Mouse (Mus musculus) embryonic facial prominence, embryonic 15.5 days (tissue): ENCODE results near the gene Pip4k2c. TPM values are rescaled to one million over a fixed set of nuclear protein-coding genes. Genes with fewer than 3 reads are reported as not detected.

Experiments used
- ATAC-seq: fragments of 200-750 bp; cut with Nextera tagmentation; 2 replicates; pipeline ENCODE4 v1.8.0; 2017; ENCODE audit warnings: low read depth, moderate TSS enrichment; ENCODE audit not compliant: insufficient number of reproducible peaks, low FRiP score, low TSS enrichment
- H3K27ac ChIP-seq: fragments of 300-500 bp; sonication (generic); replicated peaks from 2 replicates; pipeline ENCODE4 v1.5.1; 2015; ENCODE audit warnings: mild to moderate bottlenecking, inconsistent platforms
- H3K27me3 ChIP-seq: fragments of 300-500 bp; sonication (generic); 2 replicates; pipeline ENCODE4 v1.6.1; 2015; ENCODE audit warnings: inconsistent platforms
- H3K36me3 ChIP-seq: fragments of 300-500 bp; sonication (generic); 2 replicates; pipeline ENCODE4 v1.6.1; 2015; ENCODE audit warnings: mild to moderate bottlenecking, inconsistent platforms
- H3K4me1 ChIP-seq: fragments of 300-500 bp; sonication (generic); 2 replicates; pipeline ENCODE4 v1.6.1; 2015; ENCODE audit warnings: inconsistent platforms
- H3K4me2 ChIP-seq: fragments of 300-500 bp; sonication (generic); replicated peaks from 2 replicates; pipeline ENCODE4 v1.6.1; 2015; ENCODE audit warnings: mild to moderate bottlenecking, inconsistent platforms
- H3K4me3 ChIP-seq: fragments of 300-500 bp; sonication (generic); replicated peaks from 2 replicates; pipeline ENCODE4 v1.5.1; 2015; ENCODE audit warnings: mild to moderate bottlenecking, inconsistent platforms
- H3K9ac ChIP-seq: fragments of 300-500 bp; sonication (generic); 2 replicates; pipeline ENCODE4 v1.6.1; 2015; ENCODE audit warnings: inconsistent platforms
- H3K9me3 ChIP-seq: fragments of 300-500 bp; sonication (generic); replicated peaks from 2 replicates; pipeline ENCODE4 v1.6.1; 2016; ENCODE audit warnings: inconsistent platforms
- WGBS: fragments of 180-500 bp; shearing (Covaris S2); methylation state at CpG from one replicate; pipeline ENCODE4 v1.1.7; 2015; 5-methylcytosine and 5-hydroxymethylcytosine counted together
- polyA plus RNA-seq: library from polyadenylated mRNA; unstranded; fragments of >200 nt; fragmentation: Nextera tagmentation; extraction: Ambion mirVana; gene quantifications from 2 replicates; pipeline ENCODE4 v1.2.1, GENCODE M21; 2015

The Pip4k2c gene
- polyA plus RNA-seq, 1 experiment from 2014 or later = 31.3 TPM

GRCm38 (mm10) chr10:127178286-127179027 lies 32.9 kb downstream of the Pip4k2c start:
- no peak for ATAC-seq

GRCm38 (mm10) chr10:127177719-127178118 lies 33.7 kb downstream of the Pip4k2c start:
- Histone ChIP-seq H3K4me3 (peak overlapping the region; percentile 35), H3K36me3 (peaks cover 7% of the 10 kb centered on the region; the same call in 1 of the 2 replicates), H3K27ac (no peak overlapping the region), H3K9ac (no peak overlapping the region), H3K27me3 (peaks cover 55% of the 10 kb centered on the region), H3K4me2 (peak overlapping the region; percentile 61), H3K9me3 (no peaks in the 10 kb centered on the region), H3K4me1 (peaks cover 27% of the 10 kb centered on the region)
- 1% methylated on average over 23 of the region's 23 CpGs for WGBS
- ATAC-seq = peak; percentile 61

More at GRCm38 (mm10) chr10:127178286-127179027, 32.9 kb downstream of the Pip4k2c start:
- WGBS = 5% methylated on average over 41 of the region's 41 CpGs
- H3K27me3 ChIP-seq = peaks cover 56% of the 10 kb centered on the region
- H3K36me3 ChIP-seq = peaks cover 9% of the 10 kb centered on the region; the same call in 1 of the 2 replicates
- H3K4me2 ChIP-seq = peak overlapping the region; percentile 61
- H3K27ac ChIP-seq = no peak overlapping the region
- H3K9me3 ChIP-seq = no peaks in the 10 kb centered on the region
- peaks cover 28% of the 10 kb centered on the region for H3K4me1 ChIP-seq
- H3K9ac ChIP-seq = no peak overlapping the region
- H3K4me3 ChIP-seq = peak overlapping the region; percentile 35

- H3K36me3 ChIP-seq = peaks cover 2% of the 10 kb centered on the region; the same call in 1 of the 2 replicates
- H3K4me2 ChIP-seq = peak overlapping the region; percentile 61
- ATAC-seq = no peak
- H3K4me3 ChIP-seq = no peak overlapping the region; the same call in 1 of the 2 replicates
- peaks cover 51% of the 10 kb centered on the region for H3K27me3 ChIP-seq
- no peak overlapping the region for H3K27ac ChIP-seq
- peaks cover 27% of the 10 kb centered on the region for H3K4me1 ChIP-seq
- H3K9ac ChIP-seq = no peak overlapping the region
- 16% methylated on average over 9 of the region's 9 CpGs for WGBS
- no peaks in the 10 kb centered on the region for H3K9me3 ChIP-seq
Observed at GRCm38 (mm10) chr10:127177235-127177634, 34.1 kb downstream of the Pip4k2c start.

GRCm38 (mm10) chr10:127176756-127177155 lies 34.6 kb downstream of the Pip4k2c start:
- no peak overlapping the region for H3K4me2 ChIP-seq
- H3K27me3 ChIP-seq = peaks cover 51% of the 10 kb centered on the region
- peaks cover 27% of the 10 kb centered on the region for H3K4me1 ChIP-seq
- ATAC-seq = no peak
- no peaks in the 10 kb centered on the region for H3K9me3 ChIP-seq
- no peak overlapping the region for H3K9ac ChIP-seq
- H3K27ac ChIP-seq = no peak overlapping the region
- 3% methylated on average over 7 of the region's 7 CpGs for WGBS
- no peaks in the 10 kb centered on the region for H3K36me3 ChIP-seq
- no peak overlapping the region for H3K4me3 ChIP-seq

GRCm38 (mm10) chr10:127176228-127176627 lies 35.2 kb downstream of the Pip4k2c start:
- Histone ChIP-seq H3K27ac (no peak overlapping the region), H3K9ac (no peak overlapping the region), H3K4me2 (no peak overlapping the region), H3K4me3 (no peak overlapping the region), H3K36me3 (no peaks in the 10 kb centered on the region), H3K9me3 (no peaks in the 10 kb centered on the region), H3K4me1 (peaks cover 28% of the 10 kb centered on the region), H3K27me3 (peaks cover 50% of the 10 kb centered on the region)
- 22% methylated on average over 3 of the region's 3 CpGs for WGBS
- no peak for ATAC-seq

- ATAC-seq = no peak
- no peaks in the 10 kb centered on the region for H3K36me3 ChIP-seq
- no peak overlapping the region for H3K4me2 ChIP-seq
- H3K9me3 ChIP-seq = no peaks in the 10 kb centered on the region
- no peak overlapping the region for H3K27ac ChIP-seq
- peaks cover 48% of the 10 kb centered on the region for H3K27me3 ChIP-seq
- peaks cover 31% of the 10 kb centered on the region for H3K4me1 ChIP-seq
- H3K9ac ChIP-seq = no peak overlapping the region
- H3K4me3 ChIP-seq = no peak overlapping the region
- WGBS = 88% methylated on average over 7 of the region's 7 CpGs
Observed at GRCm38 (mm10) chr10:127174170-127174569, 37.2 kb downstream of the Pip4k2c start.

- Histone ChIP-seq H3K4me1 (peaks cover 27% of the 10 kb centered on the region), H3K36me3 (no peaks in the 10 kb centered on the region), H3K4me2 (no peak overlapping the region), H3K9ac (no peak overlapping the region), H3K4me3 (no peak overlapping the region), H3K27ac (no peak overlapping the region), H3K9me3 (no peaks in the 10 kb centered on the region), H3K27me3 (peaks cover 45% of the 10 kb centered on the region)
- no peak for ATAC-seq
- 81% methylated on average over 16 of the region's 16 CpGs for WGBS
Observed at GRCm38 (mm10) chr10:127173148-127174065, 38.0 kb downstream of the Pip4k2c start.

- Histone ChIP-seq H3K9me3 (no peaks in the 10 kb centered on the region), H3K9ac (no peak overlapping the region), H3K4me3 (no peak overlapping the region), H3K27ac (no peak overlapping the region), H3K36me3 (no peaks in the 10 kb centered on the region), H3K4me2 (no peak overlapping the region), H3K27me3 (peaks cover 43% of the 10 kb centered on the region), H3K4me1 (peaks cover 16% of the 10 kb centered on the region)
- 84% methylated on average over 15 of the region's 15 CpGs for WGBS
- no peak for ATAC-seq
Observed at GRCm38 (mm10) chr10:127171631-127172200, 39.7 kb downstream of the Pip4k2c start.

- H3K36me3 ChIP-seq = no peaks in the 10 kb centered on the region
- peak; percentile 80 for ATAC-seq
- H3K9me3 ChIP-seq = no peaks in the 10 kb centered on the region
- under 1% methylated on average over 29 of the region's 29 CpGs for WGBS
- H3K4me1 ChIP-seq = peaks cover 24% of the 10 kb centered on the region
- peak overlapping the region; percentile 46 for H3K4me3 ChIP-seq
- H3K4me2 ChIP-seq = peak overlapping the region; percentile 80
- H3K9ac ChIP-seq = no peak overlapping the region
- peaks cover 47% of the 10 kb centered on the region for H3K27me3 ChIP-seq
- H3K27ac ChIP-seq = no peak overlapping the region
Observed at GRCm38 (mm10) chr10:127170837-127171272, 40.5 kb downstream of the Pip4k2c start.

GRCm38 (mm10) chr10:127170002-127170401 lies 41.4 kb downstream of the Pip4k2c start:
- H3K27me3 ChIP-seq = peaks cover 52% of the 10 kb centered on the region
- H3K4me3 ChIP-seq = peak overlapping the region; percentile 46
- H3K4me2 ChIP-seq = peak overlapping the region; percentile 80
- ATAC-seq = no peak
- H3K9ac ChIP-seq = no peak overlapping the region
- no peaks in the 10 kb centered on the region for H3K36me3 ChIP-seq
- WGBS = 3% methylated on average over 22 of the region's 22 CpGs
- H3K9me3 ChIP-seq = no peaks in the 10 kb centered on the region
- H3K4me1 ChIP-seq = peaks cover 31% of the 10 kb centered on the region
- H3K27ac ChIP-seq = no peak overlapping the region
